7 mouse cellular contexts compared by ENCODE assay signal in genomic region chr11:101645411-101646282, GRCm38 (mm10). TPM values are rescaled to one million over a fixed set of nuclear protein-coding genes. Genes with fewer than 3 reads are reported as not detected.
DNase-seq lines count a peak whose midpoint lies in the region; ATAC-seq and TF ChIP-seq lines count a peak whose summit lies in the region.
"Not testable (repeated sequence)": the region's sequence is repeated elsewhere in the genome, so short reads cannot be mapped to it uniquely, and the experiment has no call there.

No protein-coding gene starts in this region.

- H3K4me1 ChIP-seq in embryonic fibroblast, embryonic 13.5 days (ENCODE audit: control insufficient read depth, insufficient read depth, low read length); limb, embryonic 13.5 days; small intestine, adult 2 months (ENCODE audit: control insufficient read depth, insufficient read depth, insufficient read length, low read length): not testable (repeated sequence)
- peaks cover 17% of the 10 kb centered on the region; the same call in 1 of the 2 replicates for H3K4me1 ChIP-seq in midbrain, embryonic 13.5 days (replicated peaks)

- TF ChIP-seq CTCF in brain, embryonic 14.5 days (IDR thresholded peaks at IDR 0.05; ENCODE audit: borderline replicate concordance, extremely low read depth, insufficient read depth, insufficient read length); embryonic fibroblast, embryonic 13.5 days (IDR thresholded peaks at IDR 0.05; ENCODE audit: borderline replicate concordance, insufficient read depth, low read length); small intestine, adult 2 months (IDR thresholded peaks at IDR 0.05; ENCODE audit: extremely low read depth, insufficient read length, insufficient replicate concordance, low read depth, low read length): not testable (repeated sequence)

- H3K4me3 ChIP-seq in embryonic fibroblast, embryonic 13.5 days (ENCODE audit: insufficient read depth, low read length) = not testable (repeated sequence)
- H3K4me3 ChIP-seq in limb, embryonic 13.5 days = peak overlapping the region; percentile 33
- peak overlapping the region; percentile 27 for H3K4me3 ChIP-seq in midbrain, embryonic 13.5 days (replicated peaks)
- peak overlapping the region; percentile 65 for H3K4me3 ChIP-seq in small intestine, adult 2 months (ENCODE audit: low read depth, low read length)

- peak overlapping the region; percentile 60 for H3K9ac ChIP-seq in limb, embryonic 13.5 days
- peak overlapping the region; percentile 59 for H3K9ac ChIP-seq in midbrain, embryonic 13.5 days (replicated peaks)

- H3K27ac ChIP-seq in embryonic fibroblast, embryonic 13.5 days (ENCODE audit: insufficient read depth, low read length) = peak overlapping the region; percentile 51; the same call in 1 of the 2 replicates
- peak overlapping the region; percentile 92 for H3K27ac ChIP-seq in limb, embryonic 13.5 days
- peak overlapping the region; percentile 90 for H3K27ac ChIP-seq in midbrain, embryonic 13.5 days
- H3K27ac ChIP-seq in small intestine, adult 2 months (ENCODE audit: insufficient read depth, low read depth, low read length) = peak overlapping the region; percentile 75; the same call in 1 of the 2 replicates

- TF ChIP-seq POLR2A in brain, embryonic 14.5 days (IDR thresholded peaks at IDR 0.05; ENCODE audit: borderline replicate concordance, extremely low read depth, insufficient read depth, insufficient read length, poor library complexity, severe bottlenecking) = peak; percentile 13; the same call in 1 of the 2 replicates
- peak; percentile 87 for TF ChIP-seq POLR2A in embryonic fibroblast, embryonic 13.5 days (IDR thresholded peaks at IDR 0.05; ENCODE audit: low read depth, low read length)
- TF ChIP-seq POLR2A in small intestine, adult 2 months (IDR thresholded peaks at IDR 0.05; ENCODE audit: low read depth, low read length) = not testable (repeated sequence)

- peak; percentile 73 for ATAC-seq in limb, embryonic 13.5 days (ENCODE audit: low FRiP score, low read depth)
- peak; percentile 83 for ATAC-seq in midbrain, embryonic 13.5 days

- under 1% methylated on average over 43 of the region's 56 CpGs for WGBS in limb, embryonic 13.5 days
- under 1% methylated on average over 44 of the region's 56 CpGs for WGBS in midbrain, embryonic 13.5 days
- WGBS in small intestine, adult 2 months = under 1% methylated on average over 44 of the region's 56 CpGs

- not testable (repeated sequence) for H3K36me3 ChIP-seq in limb, embryonic 13.5 days; midbrain, embryonic 13.5 days; small intestine, adult 2 months (ENCODE audit: control insufficient read depth, insufficient read depth, low read length)

- H3K4me2 ChIP-seq in limb, embryonic 13.5 days (replicated peaks) = peak overlapping the region; percentile 55
- peak overlapping the region; percentile 46 for H3K4me2 ChIP-seq in midbrain, embryonic 13.5 days (replicated peaks)

- not testable (repeated sequence) for H3K27me3 ChIP-seq in limb, embryonic 13.5 days; midbrain, embryonic 13.5 days; small intestine, adult 2 months (ENCODE audit: control insufficient read depth, insufficient read depth, low read length)

- H3K9me3 ChIP-seq in limb, embryonic 13.5 days; midbrain, embryonic 13.5 days: not testable (repeated sequence)

- peak; percentile 90 for DNase-seq in brain, embryonic 14.5 days (ENCODE audit: low read depth)
- DNase-seq in heart, adult 9 months (ENCODE audit: low spot score in 2 of 2) = peak; percentile 59 to 72
- DNase-seq in kidney, adult 8-10 months = peak; percentile 58 to 62

RNA-seq across cellular contexts. Expression of gene Rdm1, which starts 18.7 kb away (rescaled TPM):
- polyA plus RNA-seq in brain, embryonic 14.5 days (2012; rRNA removed) = 13.7 and 25.0 TPM in 2 replicates
- polyA plus RNA-seq in embryonic fibroblast, embryonic 13.5 days (2011; ENCODE audit: insufficient read length, low read depth, missing spikeins) = 10.8 and 18.1 TPM in 2 replicates
- 42.6 and 47.4 TPM in 2 replicates for polyA plus RNA-seq in limb, embryonic 13.5 days (2015; fragmentation: Nextera tagmentation; extraction: Ambion mirVana)
- polyA plus RNA-seq in midbrain, embryonic 13.5 days (2015; fragmentation: Nextera tagmentation; extraction: Ambion mirVana) = 21.7 and 24.8 TPM in 2 replicates
- polyA plus RNA-seq in small intestine, adult 2 months (2012; rRNA removed) = 6.3 and 12.4 TPM in 2 replicates

RNA-seq across cellular contexts. Expression of gene Arl4d, which starts 19.7 kb away (rescaled TPM):
- polyA plus RNA-seq in brain, embryonic 14.5 days (2012; rRNA removed) = 18.9 and 42.0 TPM in 2 replicates
- polyA plus RNA-seq in embryonic fibroblast, embryonic 13.5 days (2011; ENCODE audit: insufficient read length, low read depth, missing spikeins) = 4.1 and 6.5 TPM in 2 replicates
- 2.0 and 2.2 TPM in 2 replicates for polyA plus RNA-seq in limb, embryonic 13.5 days (2015; fragmentation: Nextera tagmentation; extraction: Ambion mirVana)
- polyA plus RNA-seq in midbrain, embryonic 13.5 days (2015; fragmentation: Nextera tagmentation; extraction: Ambion mirVana) = 5.1 and 8.4 TPM in 2 replicates
- polyA plus RNA-seq in small intestine, adult 2 months (2012; rRNA removed) = 7.6 and 27.9 TPM in 2 replicates

RNA-seq across cellular contexts. Expression of gene Gm11634, which starts 46.6 kb away (rescaled TPM):
- polyA plus RNA-seq in brain, embryonic 14.5 days (2012; rRNA removed) = not detected in 2 replicates
- polyA plus RNA-seq in embryonic fibroblast, embryonic 13.5 days (2011; ENCODE audit: insufficient read length, low read depth, missing spikeins) = not detected in 2 replicates
- polyA plus RNA-seq in limb, embryonic 13.5 days (2015; fragmentation: Nextera tagmentation; extraction: Ambion mirVana) = not detected in 2 replicates
- not detected in 2 replicates for polyA plus RNA-seq in midbrain, embryonic 13.5 days (2015; fragmentation: Nextera tagmentation; extraction: Ambion mirVana)
- polyA plus RNA-seq in small intestine, adult 2 months (2012; rRNA removed) = not detected in 2 replicates
